Mouse (Mus musculus) olfactory bulb, adult 2 months (tissue): ENCODE measurements around the gene Guk1.

Experiments
- CTCF ChIP-seq: fragments of 200-500 bp; IDR thresholded peaks from 2 replicates; pipeline ENCODE4 v1.5.1; 2012; ENCODE audit warnings: low read depth, mild to moderate bottlenecking, low read length, moderate library complexity; ENCODE audit not compliant: insufficient read depth
- POLR2A ChIP-seq: fragments of 200-500 bp; IDR thresholded peaks from 2 replicates; pipeline ENCODE4 v1.6.1; 2012; ENCODE audit warnings: mild to moderate bottlenecking, low read depth, low read length, moderate library complexity; ENCODE audit not compliant: insufficient read depth

DNA sequence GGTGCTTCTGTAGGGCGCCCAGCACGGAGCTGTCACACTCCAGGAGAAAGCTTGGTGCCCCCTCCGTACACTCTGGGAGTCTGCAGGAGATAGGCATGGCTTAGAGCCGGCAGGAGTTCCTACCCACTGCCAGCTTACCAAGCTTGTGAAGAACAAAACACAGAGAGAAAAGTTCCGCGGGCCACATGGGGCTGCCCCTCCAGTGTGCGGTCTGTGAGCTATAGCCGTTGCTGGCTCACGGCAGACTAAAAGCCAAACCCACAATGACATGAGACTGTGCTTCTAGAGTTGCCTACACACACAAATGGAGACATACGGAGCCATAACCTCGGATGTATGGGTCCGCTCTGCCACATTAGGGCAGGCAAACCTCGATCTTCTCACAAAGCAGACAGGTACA is 32.9 kb downstream of the Guk1 start:
- TF ChIP-seq CTCF (no peak), POLR2A (no peak)
